Mouse (Mus musculus) right cerebral cortex, postnatal 4 days (tissue): ENCODE measurements around the gene BC005537.
A peak's percentile ranks its signal among the peaks of the same experiment; 100 is the strongest.
"Not testable (repeated sequence)": the region's sequence is repeated elsewhere in the genome, so short reads cannot be mapped to it uniquely, and the experiment has no call there.

Experiments
- DNase-seq: peaks from one replicate; pipeline ENCODE4 v3.0.0-alpha.2; 2022

BC005537 gene

GRCm38 (mm10) chr13:24801308-24801921 lies at the start of gene BC005537:
TSS of gene BC005537 (plus strand) at chr13:24801657.
- peak; percentile 66 for DNase-seq

DNA sequence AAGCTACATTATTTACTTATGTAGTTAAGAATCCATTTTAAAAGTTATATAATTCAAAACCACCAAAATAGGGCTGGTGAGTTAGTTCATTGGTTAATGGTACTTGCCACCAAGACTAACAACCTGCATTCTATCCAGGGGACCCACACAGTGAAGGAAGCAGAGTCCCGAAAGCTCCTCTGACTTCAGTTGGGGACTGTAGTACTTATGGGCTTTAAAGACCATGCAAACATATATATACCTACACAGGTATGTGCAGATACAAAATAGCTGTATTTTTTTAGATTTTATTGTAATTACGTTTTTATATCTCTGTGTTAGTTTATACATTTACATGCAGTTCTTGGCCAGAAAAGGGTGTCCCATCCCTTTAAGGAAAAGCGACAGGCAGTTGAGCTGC lies 44.7 kb upstream of the BC005537 start:
- no peak for DNase-seq

- no peak for DNase-seq
Observed at GRCm38 (mm10) chr13:24757820-24758564, 43.5 kb upstream of the BC005537 start.

DNA sequence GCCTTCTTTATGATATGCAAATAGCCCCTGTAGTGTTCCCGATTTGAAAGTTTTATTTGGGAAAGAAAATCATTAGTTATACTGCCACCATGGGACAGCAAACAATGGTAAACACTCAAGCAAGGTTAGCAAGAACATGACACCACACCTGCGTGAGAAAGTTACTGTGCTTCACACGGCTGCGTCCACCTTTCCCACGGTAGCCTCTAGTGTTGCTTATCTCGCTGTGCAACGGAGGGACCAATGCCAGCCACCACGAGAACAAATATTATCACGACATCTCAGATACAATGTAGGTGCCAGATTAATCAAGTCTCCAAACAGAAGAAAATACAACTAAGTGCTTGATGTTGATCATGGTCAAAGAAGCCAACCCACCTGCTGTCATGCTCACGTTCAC lies 42.0 kb upstream of the BC005537 start:
- DNase-seq, result no peak

DNA sequence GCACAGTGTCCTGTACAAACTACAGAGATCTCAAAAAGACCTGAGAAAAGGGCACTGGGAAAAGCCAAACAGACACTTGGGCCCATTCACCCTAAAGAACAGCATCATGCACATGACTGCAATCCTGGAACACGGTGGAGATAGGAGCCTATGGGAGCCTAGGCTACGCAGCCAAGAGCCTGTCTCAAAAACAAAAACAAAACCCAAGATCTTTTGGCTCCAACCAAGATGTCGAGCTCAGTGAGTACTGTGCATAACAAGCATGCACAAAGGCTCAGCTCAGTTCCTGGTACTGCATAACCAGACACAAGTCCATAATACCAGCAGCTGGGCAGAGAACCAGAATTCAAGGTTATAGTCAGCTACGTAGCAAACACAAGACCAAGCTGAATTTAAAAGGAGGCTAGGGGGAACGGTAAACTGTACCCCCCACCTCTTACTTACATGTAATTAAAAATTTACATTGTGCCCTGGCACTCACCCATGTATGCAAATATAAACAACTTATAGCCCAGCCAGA lies 41.0 kb upstream of the BC005537 start:
- no peak for DNase-seq

GRCm38 (mm10) chr13:24761083-24761402 lies 40.4 kb upstream of the BC005537 start:
- DNase-seq, result no peak

- peak; percentile 81 for DNase-seq
Observed at GRCm38 (mm10) chr13:24761403-24762227, 39.8 kb upstream of the BC005537 start, which contains the start of gene Gmnn. TSS of gene Gmnn (minus strand) at chr13:24761923.

DNA sequence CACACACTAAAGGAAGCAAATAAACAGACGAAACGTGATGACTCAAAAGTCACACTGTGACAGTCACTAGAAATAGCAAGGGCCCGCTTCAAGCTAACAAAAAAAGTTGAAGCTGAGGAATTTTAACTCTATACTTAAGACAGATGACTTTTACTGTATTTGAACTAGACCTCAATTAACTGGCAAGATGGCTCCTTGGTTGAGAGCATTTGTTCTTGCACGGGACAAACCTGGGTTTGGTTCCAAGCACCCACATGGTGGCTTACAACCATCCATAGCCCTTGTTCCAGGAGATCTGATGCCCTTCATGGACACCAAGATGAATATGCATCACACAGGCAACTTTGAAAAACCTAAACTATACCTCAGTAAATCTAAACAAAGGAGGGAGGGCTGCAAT lies 39.2 kb upstream of the BC005537 start:
- DNase-seq, result no peak

- DNase-seq, result not testable (repeated sequence)
Observed at GRCm38 (mm10) chr13:24767809-24768208, 33.6 kb upstream of the BC005537 start.

GRCm38 (mm10) chr13:24771482-24771881 lies 30.0 kb upstream of the BC005537 start:
- not testable (repeated sequence) for DNase-seq

DNA sequence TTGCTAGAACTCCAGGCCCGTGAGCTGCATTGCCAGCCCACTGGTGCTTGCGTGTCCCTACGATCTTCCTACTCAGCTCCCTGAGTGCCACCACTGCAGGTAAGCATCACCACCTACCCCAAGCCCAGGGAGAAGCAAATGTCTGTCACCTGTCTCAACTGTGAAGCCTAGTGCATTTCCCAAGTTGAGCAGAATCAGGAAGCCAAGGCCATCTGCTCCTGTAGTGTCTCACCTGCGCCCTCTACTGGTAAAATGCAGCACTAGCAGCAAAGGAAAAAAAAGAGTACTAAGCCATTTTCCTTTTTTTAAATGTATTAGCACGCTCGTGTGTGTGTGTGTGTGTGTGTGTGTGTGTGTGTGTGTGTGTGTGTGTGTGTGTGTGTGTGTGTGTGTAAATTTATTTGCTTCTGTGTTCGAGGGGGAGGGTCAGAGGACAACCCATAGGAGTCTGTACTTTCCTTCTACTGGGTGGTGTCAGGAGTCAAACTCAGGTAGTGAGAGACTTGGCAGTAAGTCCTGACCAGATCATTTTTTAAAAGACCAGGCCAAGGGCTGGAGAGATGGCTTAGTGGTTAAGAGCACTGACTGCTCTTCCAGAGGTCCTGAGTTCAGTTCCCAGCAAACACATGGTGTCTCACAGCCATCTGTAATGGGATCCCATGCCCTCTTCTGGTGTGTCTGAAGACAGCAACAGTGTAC lies 25.2 kb upstream of the BC005537 start:
- peak; percentile 27 for DNase-seq

DNA sequence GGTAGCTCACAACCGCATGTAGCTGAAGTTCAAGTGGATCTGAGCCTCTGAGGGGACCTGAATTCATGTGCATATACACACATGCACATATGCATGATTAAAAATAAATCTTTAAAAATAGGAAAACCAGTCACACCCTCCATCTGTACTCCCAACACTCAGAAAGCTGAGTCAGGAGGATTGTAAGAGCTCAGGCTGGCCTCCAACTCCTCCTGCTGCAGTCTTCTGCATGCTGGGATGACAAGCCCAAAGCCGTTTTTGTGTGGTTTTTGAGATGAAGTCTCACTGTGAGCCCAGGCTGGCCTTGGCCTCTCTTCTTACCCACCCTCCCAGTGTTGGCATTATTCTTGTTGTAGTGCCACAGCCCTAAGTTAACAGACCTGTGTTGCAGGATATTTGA lies 23.4 kb upstream of the BC005537 start:
- no peak for DNase-seq

DNA sequence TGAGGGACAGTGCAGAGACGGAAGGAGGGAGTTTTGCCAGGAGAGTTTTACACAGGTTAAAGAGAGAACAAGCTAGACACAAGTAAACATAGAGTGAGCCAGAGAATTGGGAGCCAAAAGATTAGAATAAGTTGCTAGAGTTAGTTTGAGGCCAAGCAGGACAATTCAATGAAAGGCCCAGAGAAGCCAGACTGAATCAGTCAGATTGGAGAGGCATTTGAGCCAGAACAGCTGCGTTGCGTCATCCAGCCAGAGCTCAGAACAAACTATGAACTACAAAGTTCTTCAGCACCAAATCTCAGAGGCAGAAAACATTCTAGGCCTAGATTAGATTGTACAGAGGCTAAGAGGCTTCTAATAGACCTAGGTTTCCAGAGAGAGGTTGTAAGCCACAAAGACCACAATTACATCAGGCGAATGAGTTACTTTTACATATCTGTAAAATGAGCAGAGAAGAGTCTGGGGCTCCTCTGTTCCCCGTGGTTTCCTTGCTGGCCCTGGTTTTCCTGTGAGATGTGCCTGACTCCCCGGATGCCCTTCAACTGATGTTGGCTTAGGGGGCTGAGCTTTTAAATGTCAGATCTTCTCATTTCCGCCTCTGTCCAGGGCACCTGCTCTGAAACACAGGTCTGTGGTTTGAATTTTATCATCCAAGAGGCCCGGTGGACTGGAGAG lies 22.6 kb upstream of the BC005537 start:
- no peak for DNase-seq

- no peak for DNase-seq
Observed at GRCm38 (mm10) chr13:24781916-24782315, 19.5 kb upstream of the BC005537 start.

- no peak for DNase-seq
Observed at GRCm38 (mm10) chr13:24786014-24786490, 15.4 kb upstream of the BC005537 start.

- no peak for DNase-seq
Observed at GRCm38 (mm10) chr13:24787477-24787876, 14.0 kb upstream of the BC005537 start.

- no peak for DNase-seq
Observed at GRCm38 (mm10) chr13:24791349-24791748, 10.1 kb upstream of the BC005537 start.

GRCm38 (mm10) chr13:24792411-24793045 lies 8.9 kb upstream of the BC005537 start:
- no peak for DNase-seq

- no peak for DNase-seq
Observed at GRCm38 (mm10) chr13:24798686-24799085, 2.8 kb upstream of the BC005537 start.

- no peak for DNase-seq
Observed at GRCm38 (mm10) chr13:24799378-24799777, 2.1 kb upstream of the BC005537 start.

DNA sequence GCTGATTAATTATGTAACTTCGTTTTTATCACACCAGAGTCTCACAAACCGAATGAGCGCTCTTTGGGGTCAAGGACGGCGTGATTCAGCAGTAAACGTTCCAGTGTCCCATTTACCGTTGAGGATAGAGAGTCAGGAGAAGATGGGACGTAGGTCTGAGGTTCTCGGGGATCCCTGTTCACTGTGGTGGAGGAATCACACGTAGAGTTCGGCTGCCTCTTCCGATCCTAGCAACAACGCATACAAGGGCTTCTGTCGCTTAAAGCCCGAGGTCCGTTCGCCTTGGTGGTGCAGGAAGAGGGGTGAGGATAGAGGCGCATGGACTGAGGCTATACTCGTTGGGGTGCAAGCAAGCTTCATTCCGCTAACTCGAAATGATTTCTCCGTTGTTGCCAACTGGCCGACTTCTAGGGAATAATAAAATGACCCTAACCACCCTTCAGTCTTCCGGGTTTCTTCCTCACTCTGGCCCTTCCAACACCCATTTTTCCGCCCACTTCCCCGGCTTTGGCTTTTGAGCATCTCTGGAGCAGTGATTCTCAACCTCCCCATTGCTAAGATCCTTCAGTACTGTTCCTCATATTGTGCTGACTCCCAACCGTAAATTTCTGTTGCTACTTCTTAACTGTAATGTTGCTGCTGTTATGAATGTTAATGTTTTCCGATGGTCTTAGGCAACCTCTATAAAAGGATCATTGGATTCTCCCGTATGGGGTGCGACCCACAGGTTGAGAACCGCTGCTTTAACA lies 1.4 kb upstream of the BC005537 start:
- DNase-seq, result peak; percentile 30
